Mouse (Mus musculus) ES-E14 (cell line): ENCODE results near the gene Ttc37. TPM values are rescaled to one million over a fixed set of nuclear protein-coding genes. Genes with fewer than 3 reads are reported as not detected.
A peak's percentile ranks its signal among the peaks of the same experiment; 100 is the strongest.

Experiments
- DNase-seq: peaks from one replicate; pipeline ENCODE4 v3.0.0-alpha.2; 2013; ENCODE audit warnings: low read depth, low spot score
- H3K27ac ChIP-seq: 2 replicates; pipeline ENCODE4 v1.5.1; 2012; ENCODE audit warnings: low read depth, mild to moderate bottlenecking, low read length, moderate library complexity, mixed read lengths; ENCODE audit not compliant: poor library complexity, insufficient read depth, severe bottlenecking
- H3K36me3 ChIP-seq: 2 replicates; pipeline ENCODE4 v1.6.1; 2012; ENCODE audit warnings: mild to moderate bottlenecking, low read length, moderate library complexity, mixed read lengths; ENCODE audit not compliant: control insufficient read depth, poor library complexity, insufficient read depth, severe bottlenecking
- H3K4me1 ChIP-seq, 2 experiments: fragments of 150-350 bp in 1 of 2; sonication (generic) in 1 of 2; 2 replicates each; pipeline ENCODE4 v1.6.1; 2012; ENCODE audit warnings: low read length in 2 of 2, mild to moderate bottlenecking in 1 of 2, mixed read lengths in 1 of 2; ENCODE audit not compliant: control insufficient read depth in 2 of 2, insufficient read depth in 2 of 2, poor library complexity in 1 of 2
- H3K4me3 ChIP-seq, 2 experiments: fragments of 150-350 bp in 1 of 2; sonication (generic) in 1 of 2; 2 replicates each; pipeline ENCODE4 v1.5.1; 2012; ENCODE audit warnings: low read length in 2 of 2, low read depth in 1 of 2, mild to moderate bottlenecking in 1 of 2, mixed read lengths in 1 of 2; ENCODE audit not compliant: insufficient read depth in 1 of 2, poor library complexity in 1 of 2, severe bottlenecking in 1 of 2
- H3K9ac ChIP-seq: 2 replicates; pipeline ENCODE4 v1.6.1; 2012; ENCODE audit warnings: low read depth, mild to moderate bottlenecking, low read length, mixed read lengths; ENCODE audit not compliant: poor library complexity, insufficient read depth, severe bottlenecking
- H3K9me3 ChIP-seq: fragments of 150-350 bp; sonication (generic); 2 replicates; pipeline ENCODE4 v1.6.1; 2012; ENCODE audit warnings: low read depth, mild to moderate bottlenecking, low read length; ENCODE audit not compliant: control insufficient read depth, insufficient read depth
- CHD2 ChIP-seq: IDR thresholded peaks from 2 replicates; pipeline ENCODE4 v1.6.1; 2014; ENCODE audit warnings: mild to moderate bottlenecking, low read depth, low read length, inconsistent platforms
- HCFC1 ChIP-seq: IDR thresholded peaks from 2 replicates; pipeline ENCODE4 v1.6.1; 2012; ENCODE audit warnings: low read length, inconsistent platforms, borderline replicate concordance; ENCODE audit not compliant: insufficient read depth
- MAFK ChIP-seq: IDR thresholded peaks from 2 replicates; pipeline ENCODE4 v1.6.1; 2014; ENCODE audit warnings: mild to moderate bottlenecking, low read depth, low read length, inconsistent platforms; ENCODE audit not compliant: insufficient read depth
- ZC3H11A ChIP-seq: IDR thresholded peaks from 2 replicates; pipeline ENCODE4 v1.6.1; 2012; ENCODE audit warnings: low read depth, mild to moderate bottlenecking, inconsistent platforms, low read length, borderline replicate concordance
- ZNF384 ChIP-seq: IDR thresholded peaks from 2 replicates; pipeline ENCODE4 v1.6.1; 2012; ENCODE audit warnings: low read depth, low read length, inconsistent platforms
- in situ Hi-C, 2 experiments: fragments of 600-800 bp; cut with MboI; formaldehyde crosslinking; loops; one replicate each; pipeline ENCODE4 v1.15.1; 2025; ENCODE audit warnings: low sequenced_read_pairs in 2 of 2, inconsistent platforms in 1 of 2; ENCODE audit not compliant: unreplicated experiment in 2 of 2
- total RNA-seq: library from RNA; depleted of rRNA; stranded (reverse); fragments of 300-350 nt; gene quantifications from 2 replicates; pipeline ENCODE4 v1.2.3, GENCODE M21; 2012; rRNA removed

Ttc37 gene
- 38.3 and 38.6 TPM in 2 replicates for total RNA-seq

GRCm38 (mm10) chr13:76098493-76099303, at the start of gene Ttc37, which contains the start of gene Arsk:
Gene Ttc37 (plus strand): TSS chr13:76098734.
Gene Arsk (minus strand): TSS chr13:76098660.
- no peaks in the 10 kb centered on the region for H3K9me3 ChIP-seq
- peak within 1 kb of the TSS; percentile 70; the same call in 1 of the 2 replicates for H3K27ac ChIP-seq
- DNase-seq = peak; percentile 95
- H3K9ac ChIP-seq = peak within 1 kb of the TSS; percentile 83
- TF ChIP-seq HCFC1 (peak; percentile 98), CHD2 (peak; percentile 71; the same call in 1 of the 2 replicates), ZNF384 (no peak), MAFK (no peak)
- H3K4me1 ChIP-seq = 0 out of 4 replicates have a peak, but pooled peaks cover 0 to 5% of the 10 kb centered on the region in 2 experiments
- H3K36me3 ChIP-seq = no peaks in the 10 kb centered on the region
- H3K4me3 ChIP-seq = peak within 1 kb of the TSS; percentile 93 to 95
- in situ Hi-C loops = no loop called here

- Histone ChIP-seq H3K4me3 (peak overlapping the region; percentile 49 to 80), H3K27ac (no peak overlapping the region), H3K36me3 (no peaks in the 10 kb centered on the region), H3K4me1 (peaks cover 0 to 2% of the 10 kb centered on the region in 2 experiments; a peak in 1 of 4 replicates), H3K9me3 (no peaks in the 10 kb centered on the region), H3K9ac (peak overlapping the region; percentile 39)
- TF ChIP-seq MAFK = no peak
- TF ChIP-seq ZNF384 = no peak
- no peak for TF ChIP-seq ZC3H11A
- no peak for TF ChIP-seq HCFC1
- TF ChIP-seq CHD2 = no peak
- peak; percentile 25 for DNase-seq
- in situ Hi-C loops = no loop called here
Measured at GRCm38 (mm10) chr13:76055391-76056232, 42.9 kb upstream of the Ttc37 start.

GRCm38 (mm10) chr13:76056261-76056724, 42.2 kb upstream of the Ttc37 start:
- no peaks in the 10 kb centered on the region for H3K9me3 ChIP-seq
- TF ChIP-seq ZNF384 = no peak
- TF ChIP-seq CHD2 = no peak
- TF ChIP-seq MAFK = no peak
- TF ChIP-seq ZC3H11A = no peak
- TF ChIP-seq HCFC1 = no peak
- H3K27ac ChIP-seq = no peak overlapping the region

GRCm38 (mm10) chr13:76056896-76057266, 41.7 kb upstream of the Ttc37 start, which contains the start of gene Gpr150:
Gene Gpr150 (minus strand): TSS chr13:76056996.
- Histone ChIP-seq H3K4me1 (peaks cover 0 to 2% of the 10 kb centered on the region in 2 experiments; a peak in 1 of 4 replicates), H3K4me3 (peak within 1 kb of the TSS; percentile 49 to 80), H3K9me3 (no peaks in the 10 kb centered on the region), H3K27ac (no peak within 1 kb of the TSS), H3K36me3 (no peaks in the 10 kb centered on the region), H3K9ac (peak within 1 kb of the TSS; percentile 41)
- in situ Hi-C loops = no loop called here
- TF ChIP-seq CHD2 (no peak), ZC3H11A (no peak), ZNF384 (no peak), MAFK (no peak), HCFC1 (no peak)
- DNase-seq = no peak

More at GRCm38 (mm10) chr13:76056261-76056724, 42.2 kb upstream of the Ttc37 start:
- Histone ChIP-seq H3K9ac (peak overlapping the region; percentile 41), H3K36me3 (no peaks in the 10 kb centered on the region), H3K4me3 (peak overlapping the region; percentile 49 to 80), H3K4me1 (peaks cover 0 to 2% of the 10 kb centered on the region in 2 experiments; a peak in 1 of 4 replicates)
- in situ Hi-C loops = no loop called here
- peak; percentile 52 for DNase-seq
